Mouse (Mus musculus) adrenal gland, adult 2 months (tissue): Measurements from ENCODE around the gene Gm48552. TPM values are rescaled to one million over a fixed set of nuclear protein-coding genes. Genes with fewer than 3 reads are reported as not detected.

ENCODE experiments used
- DNase-seq: peaks from one replicate; pipeline ENCODE4 v3.0.0; 2021
- long read RNA-seq: library from polyadenylated mRNA; stranded (forward); transcript quantifications from one replicate; pipeline ENCODE4 v2.0.0, GENCODE M21; 2021
- polyA plus RNA-seq: library from polyadenylated mRNA; depleted of rRNA; stranded (reverse); fragments of >200 nt; gene quantifications from 2 replicates; pipeline ENCODE4 v1.2.3, GENCODE M21; 2012; rRNA removed
- total RNA-seq, 2 experiments: library from RNA; stranded (reverse); gene quantifications; 2 replicates each; pipeline ENCODE4 v1.2.3; 2021

Gm48552 gene
- 1 to 10 TPM in 1 of 2 experiments, not detected in 1; 1.4 TPM for total RNA-seq
- 2.5 and 4.4 TPM in 2 replicates for polyA plus RNA-seq
- long read RNA-seq = 0 reads

- DNase-seq = no peak
These were observed at the start of gene Gm48552 for GRCm38 (mm10) chr10:81388505-81389055. TSS of gene Gm48552 (plus strand) at chr10:81389005.

GRCm38 (mm10) chr10:81340551-81341332, 48.1 kb upstream of the Gm48552 start:
- DNase-seq = no peak

DNA sequence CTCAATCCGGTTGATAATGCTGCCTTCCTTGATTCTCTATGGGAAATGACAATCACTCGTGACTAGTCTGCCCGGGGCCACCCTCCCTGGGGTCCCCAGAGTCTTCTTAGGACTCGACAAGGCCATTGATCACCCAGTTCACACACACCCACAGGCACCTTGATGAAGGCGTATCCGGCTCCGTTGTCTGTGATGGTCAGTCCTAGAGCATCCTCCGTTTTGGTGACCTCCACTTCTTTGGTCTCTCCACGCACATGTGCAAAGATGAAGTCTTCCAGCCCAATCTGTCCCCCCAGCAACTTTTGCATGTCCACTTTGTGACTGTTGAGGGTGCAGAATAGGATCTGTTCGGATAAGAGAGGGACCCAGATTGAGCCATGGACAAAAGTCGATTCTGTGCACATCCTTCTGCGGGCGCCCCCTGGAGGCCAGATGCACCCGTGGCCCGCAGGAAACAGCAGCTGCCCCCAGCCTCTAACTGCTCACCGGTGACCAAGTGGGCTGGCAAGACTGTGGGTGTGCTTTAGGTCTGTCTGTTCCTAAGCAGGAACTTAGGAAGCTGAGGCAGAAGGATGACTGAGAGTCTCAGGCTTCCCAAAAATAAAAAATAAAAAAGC, 47.4 kb upstream of the Gm48552 start:
- peak; percentile 78 for DNase-seq

DNA sequence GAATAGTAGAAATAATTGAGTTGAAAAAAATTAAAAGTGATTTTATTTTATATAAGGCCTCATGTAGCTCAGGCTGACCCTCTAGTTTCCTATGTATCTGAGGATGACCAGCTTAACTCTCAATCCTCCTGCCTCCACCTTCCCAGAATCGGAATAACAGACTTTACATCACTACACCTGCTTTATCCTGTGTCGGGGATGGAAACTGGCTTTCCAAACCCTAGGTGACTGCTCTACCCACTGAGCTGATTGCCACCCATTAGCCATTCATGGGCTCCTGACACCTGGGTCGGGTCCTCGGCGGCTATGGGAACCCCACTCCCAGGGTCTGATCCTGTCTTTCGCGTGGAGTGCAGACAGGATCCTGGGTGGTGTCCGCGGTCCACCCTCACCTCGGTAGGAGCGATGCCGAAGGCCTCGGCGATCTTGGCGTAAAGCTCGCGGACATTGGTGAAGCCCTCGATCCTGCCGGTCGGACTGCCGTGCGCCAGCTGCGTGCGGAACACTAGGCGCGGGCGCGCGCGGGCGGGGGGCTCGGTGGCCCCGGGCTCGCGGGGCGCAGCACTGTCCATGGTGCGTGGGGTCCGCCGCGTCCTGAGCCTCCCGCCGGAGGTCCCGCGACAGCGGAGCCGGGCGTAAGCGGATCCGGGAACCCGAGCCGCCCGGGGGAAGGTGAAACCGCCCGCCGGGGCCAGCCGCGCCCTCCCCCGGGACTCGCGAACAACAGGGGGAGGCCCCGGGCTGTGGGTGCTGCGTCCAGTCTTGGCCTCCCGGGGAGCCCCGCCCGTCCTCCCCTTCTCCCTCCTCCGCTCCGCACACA, 45.9 kb upstream of the Gm48552 start, which contains the start of gene Gipc3:
Gipc3 (minus strand) TSS at position 581 of the 820 bp plus-strand sequence.
- peak; percentile 56 for DNase-seq

- peak; percentile 52 for DNase-seq
These were observed 44.2 kb upstream of the Gm48552 start for GRCm38 (mm10) chr10:81344421-81345161.

- DNase-seq = no peak
These were observed 43.7 kb upstream of the Gm48552 start for GRCm38 (mm10) chr10:81345162-81345534.

DNA sequence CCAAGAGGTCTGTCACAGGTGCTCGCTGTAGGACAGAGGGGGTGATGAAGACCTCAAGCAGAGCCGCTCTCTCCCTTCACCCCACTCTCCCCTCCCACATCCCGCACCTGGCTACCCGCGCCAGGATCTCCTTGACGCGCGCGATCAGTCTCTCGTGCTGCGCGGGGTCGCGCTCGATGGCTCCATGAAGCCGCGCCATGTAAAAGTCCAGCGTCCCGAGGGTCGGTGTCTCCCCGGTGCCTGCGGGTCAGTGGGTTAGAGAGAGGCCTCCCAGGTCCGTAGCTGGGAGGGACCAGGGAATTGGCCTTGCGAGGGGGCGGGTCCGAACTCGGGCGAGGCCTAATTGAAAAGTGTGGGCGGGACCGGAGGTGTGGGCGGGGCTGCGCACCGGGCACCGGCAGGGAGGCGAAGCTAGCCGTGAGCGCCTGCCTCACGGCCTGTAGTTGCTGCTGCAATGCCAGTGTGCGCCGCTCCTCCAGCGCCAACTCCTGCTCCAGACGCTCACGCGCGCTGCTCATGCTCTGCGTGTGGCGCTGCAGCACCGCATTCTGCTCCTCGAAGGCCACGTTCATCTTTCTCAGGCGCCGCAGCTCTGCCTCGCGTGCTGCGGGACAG, 42.2 kb upstream of the Gm48552 start:
- peak; percentile 92 for DNase-seq

DNA sequence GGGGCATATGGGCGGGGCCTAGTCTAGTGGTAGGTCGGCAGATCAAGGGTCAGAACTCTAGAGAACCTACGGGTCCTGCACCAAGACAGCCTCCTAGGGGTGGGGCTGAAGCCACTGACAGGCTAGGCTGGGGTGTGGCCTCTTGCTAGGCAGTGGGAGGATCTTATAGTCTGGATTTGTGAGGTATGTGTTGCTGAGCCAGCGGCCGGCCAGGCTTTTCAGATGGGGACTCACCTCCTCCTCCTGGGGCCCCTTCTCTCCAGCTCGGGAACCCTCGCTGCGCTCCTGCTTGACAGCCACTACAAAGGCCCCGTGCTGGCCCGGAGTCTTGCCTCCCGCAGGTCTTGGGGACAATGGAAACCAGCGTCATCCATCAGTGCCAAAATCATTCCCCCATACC, 39.7 kb upstream of the Gm48552 start:
- peak; percentile 62 for DNase-seq

DNA sequence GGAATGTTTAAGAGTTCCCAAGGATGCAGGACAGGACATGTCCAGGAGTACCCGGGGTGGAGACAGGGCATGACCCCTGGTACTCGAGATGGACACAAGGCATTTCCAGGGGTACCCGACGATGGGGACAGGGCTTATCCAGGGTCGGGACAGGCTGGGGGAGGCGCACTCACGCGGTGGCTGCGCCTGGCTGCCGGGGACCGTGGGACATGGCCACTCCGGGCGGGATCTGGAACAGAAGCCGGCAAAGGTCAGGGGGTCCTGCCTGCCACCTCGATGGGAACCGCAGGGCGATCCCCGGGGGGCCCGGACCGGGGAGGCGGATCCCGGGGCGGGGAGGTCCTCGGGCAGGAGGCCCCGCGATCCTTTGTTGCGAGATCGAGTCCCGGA, 38.8 kb upstream of the Gm48552 start:
- no peak for DNase-seq

DNA sequence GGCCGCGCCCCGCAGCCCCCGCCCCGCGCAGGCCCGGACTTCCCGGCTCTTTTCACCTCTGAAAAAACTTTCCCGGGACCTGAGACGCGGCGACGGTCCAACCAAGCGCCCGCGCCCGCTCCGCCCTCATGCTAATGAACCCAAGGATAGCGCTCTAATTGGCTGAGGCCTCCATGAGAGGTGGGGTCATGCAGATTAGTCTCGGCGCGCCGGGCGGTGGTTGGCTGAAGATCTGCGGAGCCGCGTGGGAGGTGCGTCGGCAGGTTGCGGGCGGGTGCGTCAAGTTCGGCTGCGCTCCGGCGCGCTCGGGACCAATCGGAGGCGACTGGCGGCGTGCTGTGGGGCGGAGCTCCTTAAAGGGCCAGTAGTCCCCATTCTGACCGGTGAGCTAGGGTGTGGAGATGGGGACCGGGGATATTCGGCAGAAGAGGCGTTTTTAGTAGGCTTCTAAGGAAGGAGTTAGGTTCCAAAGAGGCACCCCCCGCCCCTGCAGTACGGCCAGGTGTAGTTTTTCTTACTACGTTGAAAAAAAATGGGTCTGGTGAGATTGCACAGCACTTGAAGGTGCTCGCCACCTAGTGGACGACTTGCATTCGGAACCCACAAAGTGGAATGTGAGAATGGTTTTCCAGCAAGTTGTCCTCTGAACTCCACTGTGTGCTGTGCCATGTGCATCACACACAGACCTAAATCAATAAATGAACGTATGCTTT, 38.3 kb upstream of the Gm48552 start, which contains the start of gene Hmg20b:
Hmg20b (minus strand) TSS at position 130 of the 713 bp plus-strand sequence.
- DNase-seq = peak; percentile 100

DNA sequence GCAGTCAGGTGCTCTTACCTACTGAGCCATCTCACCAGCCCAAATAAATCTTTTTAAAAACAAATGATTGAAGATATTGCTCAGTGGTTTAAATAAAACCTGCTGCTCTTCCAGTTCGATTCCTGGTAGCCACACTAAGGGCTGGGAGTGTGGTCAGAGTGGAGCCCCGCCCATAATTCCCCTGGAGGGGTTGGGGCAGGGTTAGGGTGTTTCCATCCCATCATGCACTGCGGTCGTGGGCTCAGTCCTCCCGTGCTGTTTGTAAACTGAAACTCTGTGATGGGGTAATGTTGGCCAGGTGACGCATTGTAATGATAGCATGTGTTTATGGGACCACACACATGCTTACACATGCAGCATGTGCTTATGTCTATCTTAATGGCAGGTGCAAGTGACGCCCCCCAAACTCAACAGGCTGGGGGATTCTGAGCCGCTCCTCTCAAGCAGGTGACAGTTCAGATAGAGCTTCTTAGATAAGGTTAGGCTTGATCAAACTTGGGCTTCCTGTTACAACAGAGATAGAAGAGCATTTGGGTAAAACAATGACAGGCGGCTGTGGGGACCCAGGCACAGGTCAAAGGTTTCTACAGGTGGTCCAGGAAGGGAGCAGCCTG, 37.0 kb upstream of the Gm48552 start:
- DNase-seq = no peak

- DNase-seq = no peak
These were observed 33.9 kb upstream of the Gm48552 start for GRCm38 (mm10) chr10:81354738-81355477.

GRCm38 (mm10) chr10:81355533-81355932, 33.3 kb upstream of the Gm48552 start:
- no peak for DNase-seq

- DNase-seq = no peak
These were observed 32.3 kb upstream of the Gm48552 start for GRCm38 (mm10) chr10:81356352-81356990.

- peak; percentile 95 for DNase-seq
These were observed 31.6 kb upstream of the Gm48552 start, which contains the start of gene Mfsd12 for GRCm38 (mm10) chr10:81356991-81357844. TSS of gene Mfsd12 (plus strand) at chr10:81357491.

DNA sequence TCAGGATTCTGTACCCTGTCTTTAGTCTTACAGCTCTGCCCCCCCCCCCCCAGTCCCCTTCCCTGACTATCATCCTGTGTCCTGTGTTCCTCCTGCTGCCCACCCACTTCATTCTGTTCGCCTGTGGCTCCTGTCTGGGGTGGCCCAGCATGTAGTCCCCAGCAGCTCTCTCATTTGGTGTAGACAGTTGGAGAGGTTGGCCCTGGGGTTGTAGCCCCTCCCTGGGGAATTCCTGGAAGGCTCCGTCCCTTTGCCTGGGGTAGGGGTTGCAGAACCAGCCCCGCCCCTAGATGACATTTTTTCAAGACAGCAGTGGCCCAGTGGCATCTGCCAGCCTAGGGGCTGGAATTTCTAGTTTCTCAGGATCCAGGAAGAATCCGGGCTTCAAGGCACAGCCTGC, 30.6 kb upstream of the Gm48552 start:
- no peak for DNase-seq

- DNase-seq = no peak
These were observed 30.0 kb upstream of the Gm48552 start for GRCm38 (mm10) chr10:81358841-81359240.
